Mouse (Mus musculus) liver, embryonic 14.5 days (tissue): ENCODE measurements around the gene Smim26.
"Not testable (repeated sequence)": the region's sequence is repeated elsewhere in the genome, so short reads cannot be mapped to it uniquely, and the experiment has no call there.

Source experiments
- CTCF ChIP-seq: IDR thresholded peaks from 2 replicates; pipeline ENCODE4 v1.5.1; 2016; ENCODE audit warnings: antibody characterized with exemption, low read depth, control low read depth
- EP300 ChIP-seq: IDR thresholded peaks from 2 replicates; pipeline ENCODE4 v1.6.1; 2016; ENCODE audit warnings: antibody characterized with exemption, low read depth

GRCm38 (mm10) chr2:144593036-144593435 is 818 bp upstream of the Smim26 start:
- not testable (repeated sequence) for TF ChIP-seq EP300
- peak; percentile 30; the same call in 1 of the 2 replicates for TF ChIP-seq CTCF
